Mouse (Mus musculus): ENCODE measurements at regions not wholly inside any gene's neighbourhood (a gene's known extent, or its start where the extent isn't known, plus 50 kb on each side); places are given as distances from the start of the nearest gene placed in this dataset.

GRCm38 (mm10) chr5:53381492-53382199 lies 84.3 kb upstream of the Rbpj start:
- peak; percentile 54 for DNase-seq (ENCODE audit: low spot score)

GRCm38 (mm10) chr5:53384026-53384425 lies 81.9 kb upstream of the Rbpj start:
- DNase-seq (ENCODE audit: low spot score) = no peak

GRCm38 (mm10) chr5:53385513-53386148 lies 80.3 kb upstream of the Rbpj start:
- DNase-seq (ENCODE audit: low spot score) = no peak

GRCm38 (mm10) chr5:53393571-53393970 lies 72.4 kb upstream of the Rbpj start:
- no peak for DNase-seq (ENCODE audit: low spot score)

GRCm38 (mm10) chr5:53394560-53394959 lies 71.4 kb upstream of the Rbpj start:
- no peak for DNase-seq (ENCODE audit: low spot score)

GRCm38 (mm10) chr5:53398428-53399058 lies 67.4 kb upstream of the Rbpj start:
- DNase-seq (ENCODE audit: low spot score) = no peak

GRCm38 (mm10) chr5:53401093-53401492 lies 64.9 kb upstream of the Rbpj start:
- no peak for DNase-seq (ENCODE audit: low spot score)

GRCm38 (mm10) chr5:53402022-53402421 lies 63.9 kb upstream of the Rbpj start:
- DNase-seq (ENCODE audit: low spot score) = no peak

- no peak for DNase-seq (ENCODE audit: low spot score)
These were observed 63.3 kb upstream of the Rbpj start for GRCm38 (mm10) chr5:53402619-53403151.

- DNase-seq (ENCODE audit: low spot score) = no peak
These were observed 60.0 kb upstream of the Rbpj start for GRCm38 (mm10) chr5:53405929-53406328.

- no peak for DNase-seq (ENCODE audit: low spot score)
These were observed 58.3 kb upstream of the Rbpj start for GRCm38 (mm10) chr5:53407646-53408045.

- DNase-seq (ENCODE audit: low spot score) = no peak
These were observed 57.7 kb upstream of the Rbpj start for GRCm38 (mm10) chr5:53408235-53408634.

- no peak for DNase-seq (ENCODE audit: low spot score)
These were observed 56.2 kb upstream of the Rbpj start for GRCm38 (mm10) chr5:53409740-53410139.

GRCm38 (mm10) chr5:53412391-53413075 lies 53.4 kb upstream of the Rbpj start:
- no peak for DNase-seq (ENCODE audit: low spot score)

- DNase-seq (ENCODE audit: low spot score) = no peak
These were observed 52.3 kb upstream of the Rbpj start for GRCm38 (mm10) chr5:53413677-53414076.

- no peak for DNase-seq (ENCODE audit: low spot score)
These were observed 50.5 kb upstream of the Rbpj start for GRCm38 (mm10) chr5:53415472-53415871.

Measured in urinary bladder, postnatal 14 days (tissue).